Mouse (Mus musculus) ovary, postnatal 36 days (tissue): ENCODE results near the gene Pid1.

Experiments
- DNase-seq: peaks from one replicate; pipeline ENCODE4 v3.0.0; 2022; ENCODE audit warnings: low spot score, mixed read lengths

The Pid1 gene

DNA sequence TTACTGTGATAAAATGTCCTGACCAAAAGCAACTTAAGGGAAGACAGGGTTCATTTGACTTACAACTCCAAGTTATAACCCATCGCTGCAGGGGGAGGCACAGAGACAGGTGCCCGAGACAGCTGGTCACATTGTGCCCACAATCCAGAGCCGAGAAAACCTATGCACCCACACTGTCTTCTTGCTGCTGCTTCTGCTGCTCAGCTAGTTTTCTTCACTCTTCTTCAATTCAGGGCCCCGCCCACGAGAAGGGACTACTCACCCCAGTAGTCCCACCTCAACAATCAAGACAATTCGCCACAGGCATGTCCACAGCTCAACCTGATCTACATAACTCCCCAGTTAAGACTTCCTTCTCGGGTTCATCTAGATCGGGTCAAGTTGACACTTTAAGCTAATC, at the start of gene Pid1:
Pid1 (minus strand) TSS at position 214 of the 400 bp plus-strand sequence.
- no peak for DNase-seq

DNA sequence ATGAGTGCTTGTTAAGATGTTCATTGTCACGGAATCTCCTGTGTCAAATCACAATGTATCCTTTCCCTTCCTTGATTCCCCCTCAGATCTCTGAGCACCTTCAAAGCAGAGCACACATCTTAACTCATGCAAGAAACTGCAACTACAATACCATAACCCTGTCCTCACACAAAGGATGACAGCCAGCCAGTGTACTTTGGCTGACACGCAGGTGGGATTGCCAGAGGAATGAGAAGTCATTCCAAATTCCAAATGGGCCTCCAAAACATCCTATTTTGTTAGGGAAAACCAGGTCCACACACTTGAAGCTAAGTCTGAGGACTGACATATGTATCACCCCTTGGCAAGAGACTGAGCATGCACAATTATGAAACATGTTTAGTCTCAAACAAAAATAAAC, 45.5 kb upstream of the Pid1 start:
- no peak for DNase-seq

DNA sequence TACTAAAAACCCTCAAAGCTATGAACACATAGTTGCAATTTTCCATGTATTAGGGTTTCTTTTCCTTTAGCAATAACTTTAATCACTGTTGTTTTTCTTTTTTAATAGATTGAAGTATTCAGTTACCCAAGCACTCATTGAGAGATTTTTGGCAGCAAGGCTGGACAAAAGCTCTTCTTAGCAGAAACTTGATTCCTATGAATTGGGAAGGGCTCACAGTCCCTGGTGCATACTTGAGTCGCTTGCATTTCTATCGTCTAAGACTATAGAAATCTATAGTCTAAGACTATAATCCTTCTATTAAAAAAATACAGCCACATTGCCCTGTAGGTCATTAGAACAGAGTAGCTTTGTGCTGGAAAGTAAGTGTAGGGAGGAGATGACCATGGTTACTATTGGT, 44.9 kb upstream of the Pid1 start:
- DNase-seq = no peak

DNA sequence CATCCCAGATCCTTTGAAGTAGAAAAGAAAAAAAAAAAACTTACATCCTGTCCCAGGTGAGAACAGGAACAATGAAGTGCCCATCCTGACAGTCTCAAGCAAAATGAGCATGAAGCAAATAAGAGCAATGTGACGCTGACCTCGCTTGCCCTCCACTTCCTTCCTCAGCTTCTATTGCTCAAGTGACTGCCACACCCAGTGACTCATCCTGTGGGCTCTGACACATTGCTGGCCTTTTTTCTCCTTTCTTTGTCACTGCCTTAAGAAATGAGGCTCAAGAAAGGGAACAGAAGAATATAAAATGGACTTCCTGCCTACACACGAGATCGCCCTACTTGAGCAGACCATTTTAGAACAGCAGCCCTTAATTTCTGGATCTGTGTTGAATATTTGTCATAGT, 42.9 kb upstream of the Pid1 start:
- no peak for DNase-seq

DNA sequence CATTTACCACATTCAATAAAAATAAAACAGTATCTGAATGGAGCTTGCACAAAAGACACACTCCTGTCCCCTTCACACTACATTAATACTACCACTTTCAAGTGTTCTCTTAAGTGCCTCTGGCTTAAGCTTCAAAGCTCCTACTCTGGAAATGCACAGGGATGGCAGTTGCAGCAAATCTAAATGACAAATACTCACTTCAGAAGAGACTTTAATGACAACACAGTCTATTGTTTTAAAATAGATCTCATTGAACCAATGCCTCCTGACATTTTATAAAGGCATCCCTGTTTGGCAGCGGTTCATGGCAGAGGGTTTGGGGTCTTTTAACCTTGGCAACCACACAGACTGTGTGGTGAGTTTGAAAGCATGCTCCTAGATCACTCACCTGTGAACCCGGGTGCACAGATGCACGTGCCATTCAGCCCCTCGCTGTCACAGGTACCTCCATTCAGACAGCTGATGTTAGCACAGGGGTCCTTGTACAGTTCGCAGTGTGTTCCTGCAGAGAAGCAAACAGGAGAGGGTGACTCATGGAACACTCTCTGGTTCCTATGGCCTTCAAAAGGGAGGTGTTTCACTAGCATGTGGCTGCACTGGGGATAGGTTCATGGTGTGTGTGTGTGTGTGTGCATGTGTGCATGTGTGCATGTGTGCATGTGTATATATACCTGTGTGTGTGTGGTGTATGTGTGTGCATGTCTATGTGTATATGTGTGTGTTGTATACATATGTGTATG, 41.7 kb upstream of the Pid1 start:
- DNase-seq = no peak

DNA sequence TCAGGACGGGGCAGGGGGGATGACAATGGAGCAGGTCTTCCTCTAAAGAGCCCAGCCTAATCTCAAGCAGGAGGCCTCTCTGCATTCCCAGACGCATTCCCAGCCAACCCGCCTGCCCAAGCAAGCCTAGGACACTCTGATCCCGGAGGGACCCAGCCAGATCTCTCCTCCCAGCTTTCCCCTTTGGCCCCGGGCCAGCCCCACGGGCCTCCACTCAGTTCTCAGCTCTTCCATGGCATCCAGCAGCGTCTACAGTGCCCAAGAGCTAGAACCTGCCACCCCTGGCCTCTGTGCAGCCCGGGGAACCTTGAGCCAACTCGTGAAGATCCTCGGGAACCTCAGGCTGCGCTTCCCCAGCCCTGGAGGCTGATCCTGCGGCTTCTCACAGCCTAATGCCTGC, 40.9 kb upstream of the Pid1 start:
- peak; percentile 13 for DNase-seq

DNA sequence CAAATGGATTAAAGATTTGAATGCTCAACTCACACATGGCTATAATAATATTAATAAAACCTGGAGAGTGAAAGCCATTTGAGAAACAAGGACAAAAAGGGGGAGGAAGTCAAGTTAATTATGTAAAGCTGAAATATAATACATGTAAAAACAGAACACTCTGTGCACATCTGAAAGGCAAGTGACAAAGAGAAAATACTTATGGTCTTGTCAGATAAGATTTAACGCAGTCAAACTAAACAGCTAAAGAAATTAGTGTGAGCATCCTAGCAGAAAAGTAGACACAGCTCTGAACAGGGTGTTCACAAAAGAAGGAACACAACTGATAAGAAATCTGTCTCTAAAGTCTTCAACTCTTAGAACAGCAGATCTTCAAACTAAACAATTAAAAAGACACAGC, 38.2 kb upstream of the Pid1 start:
- DNase-seq = no peak

DNA sequence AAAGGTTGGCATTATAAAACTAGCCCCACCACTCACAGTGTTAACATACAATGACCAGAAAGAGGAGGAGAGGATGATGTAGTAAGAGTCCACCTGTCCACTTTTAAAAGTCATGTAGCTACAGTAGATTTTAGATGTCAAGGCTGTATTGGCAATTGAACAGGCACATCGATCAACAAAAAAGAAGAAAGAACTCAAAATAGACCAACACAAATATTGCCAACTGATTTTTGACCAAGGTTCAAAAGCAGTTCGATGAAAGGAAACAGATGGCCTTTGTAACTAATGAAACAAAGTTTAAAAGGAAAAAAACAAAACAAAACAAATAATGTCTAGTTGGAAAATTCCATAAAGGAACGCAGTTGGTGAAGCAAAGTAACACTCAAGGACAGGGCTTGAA, 35.7 kb upstream of the Pid1 start:
- no peak for DNase-seq

DNA sequence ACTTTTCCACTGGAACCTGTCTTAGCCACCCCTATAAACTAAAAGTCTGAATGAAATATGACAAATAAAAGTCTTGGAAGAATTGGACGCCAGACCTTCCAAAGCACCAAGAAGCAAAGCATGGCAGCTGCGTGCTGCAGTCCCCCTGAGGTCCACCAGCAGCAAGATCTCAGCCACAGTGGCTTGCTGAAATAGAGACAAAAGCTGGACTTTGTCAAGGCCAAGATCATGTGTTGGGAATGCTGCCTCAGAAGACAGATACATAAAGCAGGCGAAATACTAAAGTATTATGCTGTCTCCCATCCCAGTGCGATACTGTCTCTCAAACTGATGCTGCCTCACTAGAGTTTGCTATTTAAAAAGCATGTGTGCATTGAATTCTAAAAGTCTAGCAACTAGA, 35.1 kb upstream of the Pid1 start:
- DNase-seq = no peak

DNA sequence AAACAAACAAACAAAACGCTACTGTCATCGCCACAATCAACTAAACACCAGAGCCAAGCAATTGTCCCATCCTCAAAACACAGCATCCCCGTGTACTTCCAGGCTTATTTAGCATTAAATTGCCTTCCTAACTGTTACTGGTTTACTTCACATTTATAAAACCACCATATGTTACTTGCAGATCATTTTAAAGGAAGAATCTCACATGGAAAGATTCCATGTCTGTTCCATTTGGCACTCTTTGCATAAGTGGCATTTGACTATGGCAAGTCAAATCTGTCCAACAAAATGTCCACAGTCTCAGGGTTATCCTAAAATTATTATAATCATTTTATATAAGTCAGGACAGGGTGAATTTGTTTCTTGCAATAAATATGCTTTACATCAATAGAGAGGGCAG, 32.8 kb upstream of the Pid1 start:
- DNase-seq = no peak

DNA sequence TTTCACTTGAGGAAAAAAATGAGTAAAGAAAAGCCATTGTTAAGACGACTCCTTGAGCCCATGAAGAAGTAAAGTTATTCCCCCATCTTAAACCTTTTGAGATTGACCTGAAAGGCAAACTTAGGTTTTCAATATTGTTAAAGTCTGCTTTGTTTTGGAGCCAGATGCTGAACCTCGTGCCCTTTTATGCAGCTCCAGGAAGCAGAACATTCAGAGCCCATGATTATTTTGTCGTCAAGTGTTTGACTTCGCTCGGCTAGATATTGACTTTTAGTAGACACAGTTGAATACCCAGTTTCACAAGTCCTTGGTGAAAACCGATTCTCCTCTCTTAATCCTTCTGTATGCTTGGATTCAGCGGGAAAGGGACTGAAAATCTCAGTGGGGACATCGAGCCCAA, 31.9 kb upstream of the Pid1 start:
- DNase-seq = no peak

DNA sequence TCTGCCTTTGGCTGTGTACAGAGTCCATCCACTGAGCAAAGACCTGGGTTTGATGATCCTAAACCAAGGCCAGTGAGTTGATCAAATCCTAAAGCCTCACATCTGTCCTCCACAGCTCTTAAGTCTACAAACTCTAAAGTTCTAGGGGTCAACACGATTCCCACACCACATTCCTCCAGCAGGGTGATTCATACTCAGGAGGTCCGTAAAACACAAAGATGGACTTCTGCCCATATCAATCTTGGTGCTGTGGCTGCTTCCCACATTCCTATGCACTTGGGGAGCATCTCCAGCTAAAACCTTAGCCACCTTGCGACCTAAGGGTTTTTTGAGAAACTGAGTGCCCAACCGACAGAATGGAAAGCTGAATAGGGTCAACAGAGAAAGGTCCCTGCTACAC, 27.0 kb upstream of the Pid1 start:
- DNase-seq = no peak

DNA sequence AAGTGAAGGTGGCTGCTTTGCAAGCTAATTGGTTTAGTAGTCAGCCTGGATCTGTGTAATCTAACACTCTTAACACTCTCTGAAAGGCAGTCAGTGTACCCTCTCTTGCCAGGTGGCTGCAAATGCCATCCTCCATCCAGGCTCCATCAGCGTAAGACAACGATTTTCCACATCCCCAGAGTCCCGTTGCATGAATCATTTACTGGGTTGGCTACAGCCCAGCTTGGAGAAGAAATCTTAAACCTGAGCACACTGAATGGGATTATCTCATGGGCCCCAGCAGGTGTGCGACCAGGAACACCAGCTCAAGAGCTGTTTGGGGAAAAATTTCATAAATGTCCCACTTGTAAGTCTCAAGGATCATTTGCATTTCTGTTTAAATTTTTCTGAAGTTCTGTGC, 23.6 kb upstream of the Pid1 start:
- no peak for DNase-seq

DNA sequence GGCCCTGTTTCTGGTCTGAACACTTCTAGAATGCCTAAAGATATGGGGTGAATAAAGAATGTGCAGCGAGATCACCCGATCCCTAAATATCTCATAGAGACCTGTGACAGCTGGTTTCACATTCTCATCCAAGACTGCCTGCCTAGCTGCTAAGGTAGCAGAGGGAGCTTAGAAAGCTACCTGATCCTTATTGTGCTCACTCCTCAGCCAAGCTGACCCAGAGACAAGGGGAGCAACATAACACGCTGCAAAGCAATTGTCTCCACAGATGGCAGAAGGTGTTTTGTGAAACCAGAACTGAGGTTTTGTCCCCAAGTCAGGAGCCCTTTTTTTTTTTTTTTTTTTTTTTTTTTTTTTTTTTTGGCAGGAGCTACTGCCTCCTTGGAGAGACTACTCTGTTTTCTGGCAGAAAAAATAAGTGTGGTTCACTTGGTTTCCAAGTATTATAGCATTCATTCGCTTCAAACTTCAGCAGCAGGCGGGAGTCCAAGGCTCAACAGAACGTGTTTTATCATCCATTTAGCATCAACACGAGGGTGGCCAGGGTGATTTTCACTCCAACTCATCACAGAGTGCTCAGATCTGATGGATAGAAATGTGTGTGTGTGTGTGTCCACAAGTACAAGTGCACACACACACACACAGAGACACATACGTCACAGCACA, 22.6 kb upstream of the Pid1 start:
- DNase-seq = no peak

DNA sequence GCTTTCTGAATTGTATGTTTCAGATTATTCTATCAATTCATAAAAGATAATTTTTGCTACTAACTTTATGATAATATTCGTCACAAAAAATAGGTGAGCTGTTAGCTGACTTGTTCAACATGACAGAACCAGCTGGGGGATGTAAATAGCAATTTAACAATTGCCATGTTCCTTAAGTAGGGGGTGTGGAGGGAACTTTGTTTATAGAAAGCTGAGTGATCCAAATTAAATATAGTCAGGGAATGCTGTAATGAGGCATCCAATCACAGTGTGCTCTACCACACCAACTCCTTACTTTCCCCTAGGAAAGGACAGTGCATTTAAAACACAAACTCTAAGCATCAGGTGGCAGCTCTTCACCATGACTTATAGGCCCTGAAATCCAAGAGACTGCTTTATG, 18.7 kb upstream of the Pid1 start:
- no peak for DNase-seq

DNA sequence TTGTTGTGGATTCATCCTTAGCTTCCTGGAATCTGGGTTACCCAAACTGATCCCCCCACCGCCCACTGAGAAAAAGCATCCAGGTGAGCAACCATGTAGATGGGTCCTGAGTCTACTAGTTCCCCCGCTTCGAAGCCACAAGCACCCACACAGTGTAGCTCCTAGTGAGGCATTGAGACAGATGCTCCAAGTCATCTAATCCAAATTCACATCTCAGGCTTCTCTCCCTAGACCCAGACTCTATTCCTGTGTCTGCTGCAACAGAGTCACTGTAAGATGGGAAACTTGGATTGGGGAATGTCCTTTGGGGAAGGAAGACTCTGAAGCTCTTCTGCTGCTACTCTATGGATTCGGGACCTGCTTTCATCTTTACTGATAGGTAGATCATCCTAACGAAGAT, 18.1 kb upstream of the Pid1 start:
- no peak for DNase-seq

DNA sequence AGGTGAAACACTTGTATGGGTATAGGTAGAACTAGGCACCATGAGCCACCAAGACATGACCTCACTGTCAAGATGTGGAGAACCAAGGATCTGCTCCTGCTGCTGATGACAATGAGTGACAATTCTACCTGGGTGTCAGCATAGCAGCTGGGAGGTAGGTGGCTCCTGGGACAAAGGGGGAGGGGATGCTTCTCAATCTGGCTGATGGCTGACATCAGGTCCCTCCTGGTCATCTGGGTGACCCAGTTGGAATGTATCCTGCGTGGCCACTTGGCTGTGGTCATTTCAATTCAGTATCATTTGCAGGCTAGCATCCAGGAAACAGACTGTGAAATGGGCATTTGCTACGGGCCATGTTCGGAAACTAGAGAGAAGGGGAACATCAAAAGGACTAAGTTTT, 16.9 kb upstream of the Pid1 start:
- DNase-seq = no peak

DNA sequence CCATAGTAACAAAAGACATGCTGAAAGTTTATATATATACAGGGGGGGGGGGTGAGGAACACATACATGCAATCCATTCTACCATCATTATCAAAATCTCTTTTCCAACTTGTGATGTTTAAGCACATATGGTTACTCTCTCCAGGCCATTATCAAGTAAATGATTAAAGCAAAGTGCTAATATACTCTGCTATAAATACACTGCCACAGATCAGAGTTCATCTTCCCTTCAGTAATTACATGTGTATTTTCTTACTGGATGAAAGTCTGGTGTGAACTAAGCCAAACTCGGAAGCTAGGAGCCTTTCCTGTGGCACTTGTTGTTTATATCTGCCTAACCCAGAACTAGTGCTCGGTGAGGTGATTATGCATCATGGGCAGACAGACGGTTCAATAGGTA, 3.8 kb upstream of the Pid1 start:
- DNase-seq = no peak

DNA sequence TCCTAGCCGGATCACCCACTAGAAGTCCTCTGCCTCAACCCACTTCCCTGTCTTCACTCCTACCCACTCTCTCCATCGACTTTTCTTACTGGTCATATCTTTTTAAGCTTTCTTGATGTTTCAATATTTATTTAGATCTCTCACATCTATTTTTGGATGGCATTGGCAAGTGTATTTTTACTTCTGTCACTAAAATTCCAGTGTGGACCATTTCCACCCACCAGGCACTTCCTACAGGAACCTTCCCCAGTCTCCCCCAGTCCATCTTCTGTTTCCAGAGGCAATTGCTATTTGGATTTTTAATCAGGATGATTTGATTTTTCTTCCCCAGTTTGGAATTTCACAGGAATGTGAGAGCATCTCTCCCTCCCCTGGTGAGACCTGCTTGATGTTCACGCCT, 2.6 kb upstream of the Pid1 start:
- no peak for DNase-seq

DNA sequence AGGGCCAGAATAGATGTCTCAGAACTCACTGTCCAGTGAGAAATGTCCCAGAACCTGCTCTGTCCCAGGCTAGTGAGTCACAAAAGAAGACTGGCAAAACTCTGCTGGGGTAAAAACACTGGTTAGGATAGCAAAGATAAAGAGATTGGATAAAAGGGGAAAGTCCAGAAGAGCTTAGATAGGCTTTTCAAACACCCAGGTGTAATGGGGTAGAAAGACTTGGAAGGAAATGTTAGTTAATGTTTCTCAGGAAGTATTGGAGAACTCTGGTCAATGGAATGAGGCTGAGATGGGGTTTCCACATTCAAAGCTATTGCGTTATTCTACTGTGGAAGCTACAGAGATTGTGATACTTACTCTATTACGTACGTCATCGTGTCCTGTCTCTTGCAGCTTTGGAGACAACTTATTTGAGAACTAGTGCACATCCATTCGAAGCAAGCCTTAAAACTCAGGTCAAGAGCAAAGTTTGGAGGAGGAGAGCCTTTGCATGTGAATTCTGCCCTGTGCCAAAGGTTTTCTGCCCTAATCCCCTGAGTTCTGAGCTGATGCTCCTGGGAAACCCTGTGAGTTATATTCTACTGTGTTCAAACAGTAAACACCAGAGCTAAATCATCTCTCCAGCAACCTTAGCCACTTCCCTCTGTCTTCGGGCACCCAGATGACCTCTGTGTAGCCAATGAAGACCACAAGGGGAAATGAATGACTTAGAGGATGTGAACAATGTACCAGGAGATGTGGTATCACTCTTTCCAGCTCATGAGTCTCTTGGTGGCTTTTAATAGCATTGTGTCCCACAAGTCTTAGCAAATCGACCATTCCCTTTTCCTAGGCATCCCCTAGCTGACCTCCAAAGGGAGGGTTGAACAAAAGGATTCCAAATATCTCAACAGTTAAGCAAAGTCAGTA, 1.0 kb downstream of the Pid1 start:
- no peak for DNase-seq

DNA sequence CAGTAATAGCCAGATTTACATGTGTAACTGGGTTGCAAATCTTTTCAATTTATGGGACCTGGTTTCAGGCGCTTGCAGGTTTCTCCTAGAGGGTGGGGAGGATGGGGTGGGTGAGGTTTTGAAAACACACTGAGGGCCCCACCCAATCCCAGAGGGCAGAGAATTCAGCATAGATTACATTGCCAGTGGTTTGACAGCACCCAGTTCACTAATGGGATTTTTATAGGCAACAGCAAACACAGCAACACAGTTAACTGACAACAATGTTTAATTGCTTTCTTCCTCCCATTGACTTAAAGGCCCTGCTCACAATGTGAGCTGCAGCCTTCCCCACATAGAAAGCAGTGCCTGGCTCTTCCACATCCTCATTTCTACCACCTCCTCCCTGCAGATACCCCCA, 1.8 kb downstream of the Pid1 start:
- DNase-seq = no peak

DNA sequence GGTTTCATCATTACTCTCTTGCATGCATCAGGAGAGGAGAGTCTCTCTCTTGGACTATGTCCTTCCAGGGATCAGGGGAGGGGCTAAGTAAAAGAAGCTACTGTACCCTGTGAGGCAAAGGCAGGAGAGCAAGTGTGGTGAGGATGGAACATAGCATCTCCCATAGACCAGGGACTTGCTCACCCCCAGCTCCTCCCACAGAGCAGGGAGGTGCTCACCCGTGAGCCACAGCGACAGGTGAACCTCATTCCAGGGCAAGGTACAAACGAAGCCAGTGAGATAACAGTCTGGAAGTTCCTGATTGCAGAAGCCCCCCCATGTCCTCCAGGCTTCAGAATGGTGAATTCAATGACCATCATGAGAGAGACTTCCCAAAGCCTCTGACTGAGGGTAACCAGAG, 2.6 kb downstream of the Pid1 start:
- no peak for DNase-seq
